Mouse (Mus musculus) B cell, adult (primary cell): ENCODE measurements around the gene Mfap5. TPM values are rescaled to one million over a fixed set of nuclear protein-coding genes. Genes with fewer than 3 reads are reported as not detected.

Experiments
- total RNA-seq: library from RNA; stranded (reverse); gene quantifications from 4 replicates; pipeline ENCODE4 v1.2.4, GENCODE M21; 2023; ENCODE audit not compliant: inconsistent age

Gene Mfap5
- not detected in 4 replicates for total RNA-seq

DNA sequence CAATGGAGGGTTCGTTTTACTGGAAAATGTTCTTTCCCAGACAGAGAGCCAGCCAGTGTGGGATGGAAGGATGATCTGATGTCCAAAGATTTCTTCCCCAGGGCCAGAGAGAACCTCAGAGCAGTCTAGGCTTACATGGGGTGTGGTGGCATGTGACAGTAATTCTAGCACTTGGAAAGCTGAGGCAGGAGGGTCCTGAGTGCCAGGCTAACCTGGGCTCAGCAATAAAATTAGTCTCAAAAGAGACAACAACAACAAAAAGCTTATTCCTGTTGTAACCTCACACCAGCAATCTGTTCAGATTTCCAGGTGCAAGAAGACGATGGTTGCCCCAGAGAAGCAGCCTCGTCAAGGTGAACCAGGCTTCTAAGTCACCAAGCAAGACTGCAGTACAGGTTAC, at the start of gene Mfap5:
Gene Mfap5, plus strand, starts transcription at position 301 of the 400 bp plus-strand sequence.

DNA sequence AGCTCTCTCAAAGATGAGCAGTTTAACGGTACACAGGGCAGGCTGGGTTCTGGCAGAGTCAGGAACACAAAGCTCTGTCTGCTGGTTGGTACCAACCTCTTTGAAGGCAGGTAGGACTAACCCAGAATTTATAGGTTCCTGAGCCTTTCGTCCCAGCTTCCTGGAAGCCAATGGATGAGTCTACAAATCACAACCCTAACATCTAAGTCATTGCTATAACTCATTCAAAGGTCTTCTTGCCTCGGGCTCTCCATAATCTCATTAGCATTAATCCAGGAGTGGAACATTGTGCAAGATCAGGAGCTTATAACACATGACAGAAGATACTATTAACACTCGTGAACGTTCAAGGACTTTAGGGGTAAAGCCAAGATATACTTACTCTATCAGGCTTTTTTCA, 7.0 kb upstream of the Mfap5 start, which contains the start of gene Rimklb:
Gene Rimklb, minus strand, starts transcription at position 101 of the 400 bp plus-strand sequence.

DNA sequence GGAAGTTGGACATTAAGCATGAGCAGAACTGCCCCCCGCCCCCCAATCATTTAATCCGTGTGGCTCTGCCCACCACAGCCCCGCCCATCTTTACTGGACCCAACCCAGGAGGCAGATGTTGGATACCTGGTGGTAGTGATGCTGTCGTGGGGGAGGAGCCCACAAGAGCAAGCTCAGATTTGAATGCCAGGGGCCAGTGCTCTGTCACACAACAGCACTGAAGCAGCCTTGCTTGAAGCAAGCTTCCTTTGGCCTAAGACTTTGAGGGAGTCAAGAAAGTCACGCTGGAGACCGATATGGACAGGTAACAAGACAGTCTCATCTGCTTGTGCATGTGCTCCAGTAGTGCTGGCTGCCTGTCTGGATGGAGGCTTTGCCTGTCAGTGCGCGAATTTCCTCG, 48.0 kb downstream of the Mfap5 start, which contains the start of gene Aicda:
Gene Aicda, plus strand, starts transcription at position 196 of the 400 bp plus-strand sequence.

Other genes with a start within 250 kb of the Mfap5 start
- gene Klrg1, start 223.0 kb upstream of the Mfap5 start, total RNA-seq = not detected in 4 replicates
- gene M6pr, start 197.1 kb upstream of the Mfap5 start, total RNA-seq = 133 to 146 TPM (median 143 TPM) in 4 replicates
- gene Phc1, start 165.3 kb upstream of the Mfap5 start, total RNA-seq = 44.3 to 56.9 TPM (median 48.8 TPM) in 4 replicates
- gene Rimklb, start 7.1 kb upstream of the Mfap5 start, total RNA-seq = not detected in 4 replicates
- 1.3 to 2.0 TPM (median 1.6 TPM) in 4 replicates for gene Aicda, start 48.0 kb downstream of the Mfap5 start, total RNA-seq
- 87.4 to 98.8 TPM (median 91.9 TPM) in 4 replicates for gene Apobec1, start 96.6 kb downstream of the Mfap5 start, total RNA-seq
- not detected in 4 replicates for gene Gdf3, start 104.2 kb downstream of the Mfap5 start, total RNA-seq
- 0.81 TPM in 1 of 4 replicates, not detected in the others for gene Dppa3, start 120.6 kb downstream of the Mfap5 start, total RNA-seq
- not detected in 4 replicates for gene Nanog, start 201.6 kb downstream of the Mfap5 start, total RNA-seq